Mouse (Mus musculus): Measurements from ENCODE around the gene Shc1.

Shc1 gene

GRCm38 (mm10) chr3:89390111-89390515 lies 28.1 kb upstream of the Shc1 start:
- in situ Hi-C loops (cut with MboI, MseI): no loop called here

- in situ Hi-C loops (cut with MboI, MseI): no loop called here
Measured at GRCm38 (mm10) chr3:89390699-89391662, 27.3 kb upstream of the Shc1 start.

GRCm38 (mm10) chr3:89391663-89392511 lies 26.4 kb upstream of the Shc1 start:
- in situ Hi-C loops (cut with MboI, MseI): no loop called here

- in situ Hi-C loops (cut with MboI, MseI): no loop called here
Measured at GRCm38 (mm10) chr3:89392871-89393311, 25.4 kb upstream of the Shc1 start.

- in situ Hi-C loops (cut with MboI, MseI): no loop called here
Measured at GRCm38 (mm10) chr3:89393605-89394004, 24.6 kb upstream of the Shc1 start.

GRCm38 (mm10) chr3:89394006-89394893 lies 24.0 kb upstream of the Shc1 start, which contains the start of gene Zbtb7b:
Zbtb7b (minus strand) TSS chr3:89394776.
- in situ Hi-C loops (cut with MboI, MseI): no loop called here

- in situ Hi-C loops (cut with MboI, MseI): no loop called here
Measured at GRCm38 (mm10) chr3:89394894-89395256, 23.4 kb upstream of the Shc1 start.

- in situ Hi-C loops (cut with MboI, MseI): no loop called here
Measured at GRCm38 (mm10) chr3:89395419-89395805, 22.8 kb upstream of the Shc1 start.

GRCm38 (mm10) chr3:89395806-89396653 lies 22.2 kb upstream of the Shc1 start:
- in situ Hi-C loops (cut with MboI, MseI): no loop called here

GRCm38 (mm10) chr3:89396654-89397005 lies 21.6 kb upstream of the Shc1 start:
- in situ Hi-C loops (cut with MboI, MseI): no loop called here

GRCm38 (mm10) chr3:89401329-89401728 lies 16.9 kb upstream of the Shc1 start:
- in situ Hi-C loops (cut with MboI, MseI): no loop called here

GRCm38 (mm10) chr3:89402693-89403092 lies 15.6 kb upstream of the Shc1 start, which contains the start of gene Lenep:
Lenep (minus strand) TSS chr3:89402793.
- in situ Hi-C loops (cut with MboI, MseI): no loop called here

- in situ Hi-C loops (cut with MboI, MseI): no loop called here
Measured at GRCm38 (mm10) chr3:89406887-89407286, 11.4 kb upstream of the Shc1 start.

- in situ Hi-C loops (cut with MboI, MseI): no loop called here
Measured at GRCm38 (mm10) chr3:89408448-89408847, 9.8 kb upstream of the Shc1 start.

GRCm38 (mm10) chr3:89409701-89410100 lies 8.5 kb upstream of the Shc1 start:
- in situ Hi-C loops (cut with MboI, MseI): no loop called here

- in situ Hi-C loops (cut with MboI, MseI): no loop called here
Measured at GRCm38 (mm10) chr3:89410864-89411263, 7.4 kb upstream of the Shc1 start.

- in situ Hi-C loops (cut with MboI, MseI): no loop called here
Measured at GRCm38 (mm10) chr3:89411490-89412393, 6.5 kb upstream of the Shc1 start, which contains the start of gene Flad1. Flad1 (minus strand) TSS chr3:89411870.

- in situ Hi-C loops (cut with MboI, MseI): no loop called here
Measured at GRCm38 (mm10) chr3:89416158-89416557, 2.1 kb upstream of the Shc1 start.

- in situ Hi-C loops (cut with MboI, MseI): no loop called here
Measured at GRCm38 (mm10) chr3:89417131-89417530, 1.1 kb upstream of the Shc1 start.

Data from T-helper 2 cell (primary cell).